ENCODE assay signal across 8 mouse cellular contexts in genomic region chr1:151096079-151096478, GRCm38 (mm10).
DNase-seq lines count a peak whose midpoint lies in the region; ATAC-seq and TF ChIP-seq lines count a peak whose summit lies in the region.

No protein-coding gene starts in this region.

- peak overlapping the region; percentile 52 for H3K4me2 ChIP-seq in heart, embryonic 15.5 days
- H3K4me2 ChIP-seq in liver, embryonic 14.5 days (ENCODE audit: low read depth) = peak overlapping the region; percentile 78

- peak; percentile 93 for ATAC-seq in CD4-positive, CD25-positive, alpha-beta regulatory T cell, adult 4 months
- peak; percentile 53; the same call in 1 of the 2 replicates for ATAC-seq in heart, embryonic 15.5 days (replicated peaks; ENCODE audit: insufficient number of reproducible peaks, insufficient read depth, low FRiP score, low read depth)
- peak; percentile 87 for ATAC-seq in liver, embryonic 14.5 days (ENCODE audit: insufficient read depth)

- peak overlapping the region; percentile 53 for H3K27ac ChIP-seq in heart, embryonic 15.5 days
- H3K27ac ChIP-seq in liver, embryonic 14.5 days = peak overlapping the region; percentile 99
- peak overlapping the region; percentile 30 for H3K27ac ChIP-seq in small intestine, adult 2 months (ENCODE audit: insufficient read depth, low read depth, low read length)

- no peak for TF ChIP-seq POLR2A in small intestine, adult 2 months (IDR thresholded peaks at IDR 0.05; ENCODE audit: low read depth, low read length)

- no peak overlapping the region for H3K9ac ChIP-seq in heart, embryonic 15.5 days
- peak overlapping the region; percentile 70 for H3K9ac ChIP-seq in liver, embryonic 14.5 days (replicated peaks)

- peak; percentile 99 for TF ChIP-seq EP300 in liver, embryonic 14.5 days (IDR thresholded peaks at IDR 0.05; ENCODE audit: low read depth)

- 6% methylated on average over 9 of the region's 9 CpGs for WGBS in heart, embryonic 15.5 days
- WGBS in liver, embryonic 14.5 days (ENCODE audit: insufficient replicate concordance) = 2% methylated on average over 9 of the region's 9 CpGs
- WGBS in small intestine, adult 2 months = 2% methylated on average over 9 of the region's 9 CpGs

- H3K4me3 ChIP-seq in heart, embryonic 15.5 days = peak overlapping the region; percentile 30
- peak overlapping the region in 1 of 2 experiments; percentile 38; a peak in 2 of 4 replicates for H3K4me3 ChIP-seq in liver, embryonic 14.5 days (ENCODE audit: insufficient read depth in 1 of 2, low read depth in 2 of 2, low read length in 2 of 2)
- H3K4me3 ChIP-seq in small intestine, adult 2 months (ENCODE audit: low read depth, low read length) = no peak overlapping the region

- no peaks in the 10 kb centered on the region for H3K36me3 ChIP-seq in heart, embryonic 15.5 days
- no peaks in the 10 kb centered on the region for H3K36me3 ChIP-seq in liver, embryonic 14.5 days (replicated peaks; ENCODE audit: control insufficient read depth, insufficient read depth, low read depth)
- no peaks in the 10 kb centered on the region for H3K36me3 ChIP-seq in small intestine, adult 2 months (ENCODE audit: control insufficient read depth, insufficient read depth, low read length)

- H3K27me3 ChIP-seq in heart, embryonic 15.5 days = no peaks in the 10 kb centered on the region
- no peaks in the 10 kb centered on the region for H3K27me3 ChIP-seq in liver, embryonic 14.5 days (ENCODE audit: control insufficient read depth, insufficient read depth, low read length)
- no peaks in the 10 kb centered on the region for H3K27me3 ChIP-seq in small intestine, adult 2 months (ENCODE audit: control insufficient read depth, insufficient read depth, low read length)

- intact Hi-C loops in left cerebral cortex, postnatal 25 days (cut with DNase I) = no loop called here

- H3K4me1 ChIP-seq in heart, embryonic 15.5 days (replicated peaks) = 0 out of 2 replicates have a peak, but pooled peaks cover 8% of the 10 kb centered on the region
- peaks cover 64 to 68% of the 10 kb centered on the region in 2 experiments for H3K4me1 ChIP-seq in liver, embryonic 14.5 days (replicated peaks; ENCODE audit: control insufficient read depth in 2 of 2, insufficient read depth in 2 of 2, low read length in 1 of 2)
- no peaks in the 10 kb centered on the region for H3K4me1 ChIP-seq in small intestine, adult 2 months (ENCODE audit: control insufficient read depth, insufficient read depth, insufficient read length, low read length)

- peak; percentile 40 for DNase-seq in brain, adult 2 months (ENCODE audit: low read depth, low spot score)
- DNase-seq in liver, embryonic 14.5 days (ENCODE audit: low read depth in 3 of 3, low spot score in 3 of 3) = peak; percentile 89 to 94 (median 92)
- no peak for DNase-seq in frontal cortex, postnatal 36 days (ENCODE audit: low spot score in 2 of 2)
- no peak for DNase-seq in right cerebral cortex, postnatal 4 days
- no peak for DNase-seq in left cerebral cortex, postnatal 25 days (ENCODE audit: low spot score in 2 of 2)

- no peaks in the 10 kb centered on the region for H3K9me3 ChIP-seq in heart, embryonic 15.5 days (replicated peaks)
- H3K9me3 ChIP-seq in liver, embryonic 14.5 days (ENCODE audit: control insufficient read depth, low read length) = peaks cover 3% of the 10 kb centered on the region

- no peak for TF ChIP-seq CTCF in liver, embryonic 14.5 days (IDR thresholded peaks at IDR 0.05; ENCODE audit: low read depth)
- TF ChIP-seq CTCF in small intestine, adult 2 months (IDR thresholded peaks at IDR 0.05; ENCODE audit: extremely low read depth, insufficient read length, insufficient replicate concordance, low read depth, low read length) = no peak

Comparison
In these comparisons a context has a peak if more than half of its experiments do, and no peak if none do; other contexts are left out.
1. DNase-seq: peak in brain, adult 2 months (single experiment) and liver, embryonic 14.5 days (3 of 3); none in frontal cortex, postnatal 36 days (0 of 2), right cerebral cortex, postnatal 4 days (single experiment) and left cerebral cortex, postnatal 25 days (0 of 2).
2. H3K27ac ChIP-seq: peak in every context shown above with its lines; median percentile 99 in liver, embryonic 14.5 days; 53 in heart, embryonic 15.5 days; 30 in small intestine, adult 2 months.
3. Peak in every context shown above with its lines, with median percentiles within 50 percentile points of each other: ATAC-seq.